Mouse (Mus musculus) limb, embryonic 14.5 days (tissue): ENCODE measurements at regions not wholly inside any gene's neighbourhood (a gene's known extent, or its start where the extent isn't known, plus 50 kb on each side); places are given as distances from the start of the nearest gene placed in this dataset.
A peak's percentile ranks its signal among the peaks of the same experiment; 100 is the strongest.

Source experiments
- ATAC-seq: fragments of 200-750 bp; cut with Nextera tagmentation; 2 replicates; pipeline ENCODE4 v1.8.0; 2017; ENCODE audit warnings: low read depth, moderate number of reproducible peaks, moderate TSS enrichment; ENCODE audit not compliant: low FRiP score
- DNase-seq: peaks from one replicate; pipeline ENCODE4 v3.0.0-alpha.2; 2015; ENCODE audit warnings: low spot score
- H3K27ac ChIP-seq: fragments of 300-500 bp; sonication (generic); replicated peaks from 2 replicates; pipeline ENCODE4 v1.5.1; 2014; ENCODE audit warnings: low read depth, mild to moderate bottlenecking, low read length, moderate library complexity, mixed read lengths
- H3K27me3 ChIP-seq: fragments of 300-500 bp; sonication (generic); 2 replicates; pipeline ENCODE4 v1.6.1; 2014; ENCODE audit warnings: low read length, mixed read lengths; ENCODE audit not compliant: control insufficient read depth, insufficient read depth
- H3K36me3 ChIP-seq: fragments of 300-500 bp; sonication (generic); 2 replicates; pipeline ENCODE4 v1.6.1; 2014; ENCODE audit warnings: mild to moderate bottlenecking, low read length, moderate library complexity, mixed read lengths; ENCODE audit not compliant: control insufficient read depth, insufficient read depth
- H3K4me1 ChIP-seq: fragments of 300-500 bp; sonication (generic); 2 replicates; pipeline ENCODE4 v1.6.1; 2014; ENCODE audit warnings: antibody characterized with exemption, low read length, mixed read lengths; ENCODE audit not compliant: control insufficient read depth, insufficient read depth
- H3K4me2 ChIP-seq: fragments of 300-500 bp; sonication (generic); replicated peaks from 2 replicates; pipeline ENCODE4 v1.6.1; 2014; ENCODE audit warnings: low read depth, mild to moderate bottlenecking, low read length, moderate library complexity; ENCODE audit not compliant: severe bottlenecking
- H3K4me3 ChIP-seq: fragments of 300-500 bp; sonication (generic); replicated peaks from 2 replicates; pipeline ENCODE4 v1.5.1; 2014; ENCODE audit warnings: low read length
- H3K9ac ChIP-seq: fragments of 300-500 bp; sonication (generic); 2 replicates; pipeline ENCODE4 v1.6.1; 2014; ENCODE audit warnings: mild to moderate bottlenecking, low read depth, low read length, moderate library complexity; ENCODE audit not compliant: severe bottlenecking
- H3K9me3 ChIP-seq: fragments of 300-500 bp; sonication (generic); 2 replicates; pipeline ENCODE4 v1.6.1; 2016; ENCODE audit warnings: low read length; ENCODE audit not compliant: control insufficient read depth
- POLR2A ChIP-seq: fragments of 200-500 bp; IDR thresholded peaks from 2 replicates; pipeline ENCODE4 v1.8.0; 2012; ENCODE audit warnings: inconsistent platforms, mild to moderate bottlenecking, moderate library complexity, borderline replicate concordance; ENCODE audit not compliant: insufficient read depth, insufficient read length; ENCODE audit errors: extremely low read depth
- WGBS: fragments of 180-500 bp; shearing (Covaris S2); extraction: QIAGEN DNeasy Blood & Tissue Kit; methylation state at CpG from one replicate; pipeline ENCODE4 v1.1.7; 2014; 5-methylcytosine and 5-hydroxymethylcytosine counted together

GRCm38 (mm10) chr6:103832301-103832700 lies 321.9 kb downstream of the Chl1 start:
- 76% methylated on average over 4 of the region's 4 CpGs for WGBS

GRCm38 (mm10) chr6:103832808-103833207 lies 322.4 kb downstream of the Chl1 start:
- no peak for DNase-seq
- Histone ChIP-seq H3K27me3 (no peaks in the 10 kb centered on the region), H3K9me3 (no peaks in the 10 kb centered on the region), H3K27ac (no peak overlapping the region), H3K36me3 (no peaks in the 10 kb centered on the region), H3K4me1 (no peaks in the 10 kb centered on the region), H3K9ac (no peak overlapping the region), H3K4me3 (no peak overlapping the region), H3K4me2 (no peak overlapping the region)
- ATAC-seq: no peak
- TF ChIP-seq POLR2A: no peak
- 84% methylated on average over 9 of the region's 9 CpGs for WGBS

More at GRCm38 (mm10) chr6:103832301-103832700, 321.9 kb downstream of the Chl1 start:
- no peak for TF ChIP-seq POLR2A
- Histone ChIP-seq H3K36me3 (no peaks in the 10 kb centered on the region), H3K9ac (no peak overlapping the region), H3K9me3 (no peaks in the 10 kb centered on the region), H3K4me2 (no peak overlapping the region), H3K4me3 (no peak overlapping the region), H3K27me3 (no peaks in the 10 kb centered on the region), H3K27ac (no peak overlapping the region), H3K4me1 (no peaks in the 10 kb centered on the region)
- DNase-seq (no peak), ATAC-seq (no peak)

- no peak overlapping the region for H3K4me3 ChIP-seq
- H3K9ac ChIP-seq: no peak overlapping the region
- H3K9me3 ChIP-seq: no peaks in the 10 kb centered on the region
- H3K27me3 ChIP-seq: no peaks in the 10 kb centered on the region
- no peak overlapping the region for H3K27ac ChIP-seq
- DNase-seq (peak; percentile 60), ATAC-seq (peak; percentile 60; the same call in 1 of the 2 replicates)
- no peaks in the 10 kb centered on the region for H3K4me1 ChIP-seq
- H3K4me2 ChIP-seq: no peak overlapping the region
- TF ChIP-seq POLR2A: no peak
- no peaks in the 10 kb centered on the region for H3K36me3 ChIP-seq
- WGBS: 40% methylated on average over 16 of the region's 16 CpGs
Measured at GRCm38 (mm10) chr6:103833501-103834132, 323.2 kb downstream of the Chl1 start.

- no peak overlapping the region for H3K4me2 ChIP-seq
- H3K36me3 ChIP-seq: no peaks in the 10 kb centered on the region
- ATAC-seq: no peak
- no peaks in the 10 kb centered on the region for H3K27me3 ChIP-seq
- H3K9me3 ChIP-seq: no peaks in the 10 kb centered on the region
- H3K4me1 ChIP-seq: no peaks in the 10 kb centered on the region
- no peak for TF ChIP-seq POLR2A
- H3K9ac ChIP-seq: no peak overlapping the region
- H3K4me3 ChIP-seq: no peak overlapping the region
- DNase-seq: no peak
- 82% methylated on average over 8 of the region's 8 CpGs for WGBS
- no peak overlapping the region for H3K27ac ChIP-seq
Measured at GRCm38 (mm10) chr6:103834726-103835229, 324.4 kb downstream of the Chl1 start.

- DNase-seq: no peak
- Histone ChIP-seq H3K36me3 (no peaks in the 10 kb centered on the region), H3K27ac (no peak overlapping the region), H3K4me3 (no peak overlapping the region), H3K4me2 (no peak overlapping the region), H3K4me1 (no peaks in the 10 kb centered on the region), H3K9ac (no peak overlapping the region), H3K27me3 (no peaks in the 10 kb centered on the region), H3K9me3 (no peaks in the 10 kb centered on the region)
- TF ChIP-seq POLR2A: no peak
- no peak for ATAC-seq
Measured at GRCm38 (mm10) chr6:103859787-103860186, 349.4 kb downstream of the Chl1 start.

GRCm38 (mm10) chr6:103893455-103893854 lies 383.1 kb downstream of the Chl1 start:
- TF ChIP-seq POLR2A: no peak
- WGBS: 84% methylated on average over 3 of the region's 3 CpGs

More at GRCm38 (mm10) chr6:103893455-103893854, 383.1 kb downstream of the Chl1 start:
- Histone ChIP-seq H3K9ac (no peak overlapping the region), H3K36me3 (no peaks in the 10 kb centered on the region), H3K9me3 (no peaks in the 10 kb centered on the region), H3K27me3 (no peaks in the 10 kb centered on the region), H3K4me3 (no peak overlapping the region), H3K27ac (no peak overlapping the region), H3K4me2 (no peak overlapping the region), H3K4me1 (no peaks in the 10 kb centered on the region)
- no peak for ATAC-seq
- DNase-seq: no peak
